Mouse (Mus musculus) thymus, adult 18-20 months (tissue): ENCODE measurements at regions not wholly inside any gene's neighbourhood (a gene's known extent, or its start where the extent isn't known, plus 50 kb on each side); places are given as distances from the start of the nearest gene placed in this dataset.

Experiments used
- DNase-seq, 2 experiments: peaks; one replicate each; pipeline ENCODE4 v3.0.0; 2022; ENCODE audit warnings: mixed read lengths in 2 of 2

- DNase-seq: no peak
These were observed 161.2 kb downstream of the Tfap2c start for GRCm38 (mm10) chr2:172710641-172711040.

GRCm38 (mm10) chr2:172726701-172727100, 177.3 kb downstream of the Tfap2c start:
- DNase-seq: no peak

GRCm38 (mm10) chr2:172727576-172727975, 178.2 kb downstream of the Tfap2c start:
- no peak for DNase-seq

- no peak for DNase-seq
These were observed 178.9 kb downstream of the Tfap2c start for GRCm38 (mm10) chr2:172728240-172728821.

- DNase-seq: no peak
These were observed 179.8 kb downstream of the Tfap2c start for GRCm38 (mm10) chr2:172729151-172729550.

- no peak for DNase-seq
These were observed 180.3 kb downstream of the Tfap2c start for GRCm38 (mm10) chr2:172729741-172730140.

GRCm38 (mm10) chr2:172731408-172731807, 182.0 kb downstream of the Tfap2c start:
- no peak for DNase-seq

GRCm38 (mm10) chr2:172732453-172733210, 183.2 kb downstream of the Tfap2c start:
- no peak for DNase-seq

- DNase-seq: no peak
These were observed 184.1 kb downstream of the Tfap2c start for GRCm38 (mm10) chr2:172733403-172733995.

- no peak for DNase-seq
These were observed 186.2 kb downstream of the Tfap2c start for GRCm38 (mm10) chr2:172735621-172736020.

- peak in 1 of 2 experiments; percentile 26 for DNase-seq
These were observed 189.7 kb downstream of the Tfap2c start for GRCm38 (mm10) chr2:172739041-172739491.

- no peak for DNase-seq
These were observed 190.1 kb downstream of the Tfap2c start for GRCm38 (mm10) chr2:172739529-172739928.

GRCm38 (mm10) chr2:172751364-172751763, 188.8 kb downstream of the Bmp7 start:
- no peak for DNase-seq

- DNase-seq: no peak
These were observed 184.2 kb downstream of the Bmp7 start for GRCm38 (mm10) chr2:172755686-172756471.

- DNase-seq: no peak
These were observed 183.7 kb downstream of the Bmp7 start for GRCm38 (mm10) chr2:172756472-172756860.

- no peak for DNase-seq
These were observed 181.6 kb downstream of the Bmp7 start for GRCm38 (mm10) chr2:172758497-172758896.

- no peak for DNase-seq
These were observed 174.9 kb downstream of the Bmp7 start for GRCm38 (mm10) chr2:172765260-172765659.

- DNase-seq: no peak
These were observed 173.7 kb downstream of the Bmp7 start for GRCm38 (mm10) chr2:172766403-172766802.

- DNase-seq: no peak
These were observed 171.4 kb downstream of the Bmp7 start for GRCm38 (mm10) chr2:172768756-172769155.

- DNase-seq: no peak
These were observed 170.1 kb downstream of the Bmp7 start for GRCm38 (mm10) chr2:172770061-172770460.

- no peak for DNase-seq
These were observed 169.5 kb downstream of the Bmp7 start for GRCm38 (mm10) chr2:172770606-172771005.

- peak; percentile 27 to 38 for DNase-seq
These were observed 166.9 kb downstream of the Bmp7 start for GRCm38 (mm10) chr2:172773176-172773575.

GRCm38 (mm10) chr2:172776485-172776884, 163.6 kb downstream of the Bmp7 start:
- DNase-seq: peak in 1 of 2 experiments; percentile 17
